ENCODE assay signal across 8 mouse cellular contexts in the genomic region with DNA sequence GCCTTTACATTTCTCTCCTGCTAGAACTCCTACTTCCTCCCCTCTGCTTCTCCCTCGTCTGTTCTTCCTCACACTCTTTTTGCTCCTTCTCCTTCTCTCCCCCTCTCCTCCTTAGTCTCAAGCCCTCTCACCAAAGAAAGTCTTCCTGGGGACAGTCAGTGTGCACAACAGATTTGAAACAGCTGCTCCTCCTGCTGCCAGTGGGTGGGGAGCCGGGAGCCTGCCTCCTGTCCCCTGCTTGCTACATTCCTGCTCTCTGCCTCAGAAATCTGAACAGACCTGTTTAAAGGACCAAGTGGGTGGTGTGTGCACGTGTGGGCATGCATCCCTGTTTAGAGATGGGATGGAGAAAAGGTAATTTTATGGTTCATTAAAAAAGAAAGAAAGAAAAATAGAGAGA.
A peak's percentile ranks its signal among the peaks of the same experiment; 100 is the strongest.
DNase-seq lines count a peak whose midpoint lies in the region; ATAC-seq and TF ChIP-seq lines count a peak whose summit lies in the region.

No protein-coding gene starts in this region.

- WGBS in lung, embryonic 15.5 days, result 0% methylated on average over 3 of the region's 3 CpGs
- 22% methylated on average over 3 of the region's 3 CpGs for WGBS in lung, adult 2 months
- 1% methylated on average over 3 of the region's 3 CpGs for WGBS in midbrain, embryonic 16.5 days

- H3K4me2 ChIP-seq in lung, embryonic 15.5 days, result no peak overlapping the region
- no peak overlapping the region for H3K4me2 ChIP-seq in midbrain, embryonic 16.5 days (ENCODE audit: low read length)

- no peaks in the 10 kb centered on the region for H3K27me3 ChIP-seq in lung, embryonic 15.5 days
- no peaks in the 10 kb centered on the region for H3K27me3 ChIP-seq in midbrain, embryonic 16.5 days (ENCODE audit: control insufficient read depth, insufficient read depth, low read depth, low read length)

- peak overlapping the region; percentile 49 for H3K27ac ChIP-seq in lung, embryonic 15.5 days
- no peak overlapping the region for H3K27ac ChIP-seq in midbrain, embryonic 16.5 days (ENCODE audit: low read length)

- DNase-seq in lung, adult 2 months, result no peak
- peak; percentile 59 to 66 for DNase-seq in frontal cortex, adult 2 months (ENCODE audit: extremely low spot score in 1 of 2, low spot score in 1 of 2)
- peak; percentile 57 to 69 for DNase-seq in layer of hippocampus, adult 8-10 months (ENCODE audit: low spot score in 2 of 2)
- DNase-seq in urinary bladder, postnatal 36 days (ENCODE audit: low spot score in 2 of 2), result peak; percentile 44 to 66
- DNase-seq in natural killer cell, adult 2 months (ENCODE audit: low spot score in 2 of 2), result no peak
- DNase-seq in B cell, adult 2 months, result no peak

- TF ChIP-seq CTCF in lung, adult 2 months (IDR thresholded peaks at IDR 0.05; ENCODE audit: insufficient read depth, low read length), result no peak

- ATAC-seq in lung, embryonic 15.5 days (ENCODE audit: borderline replicate concordance, extremely low read depth, low FRiP score, low TSS enrichment), result peak; percentile 78; the same call in 1 of the 2 replicates
- 0 out of 2 replicates have a peak, but pooled peaks have one; percentile 18 for ATAC-seq in midbrain, embryonic 16.5 days

- H3K9ac ChIP-seq in lung, embryonic 15.5 days, result no peak overlapping the region
- no peak overlapping the region for H3K9ac ChIP-seq in midbrain, embryonic 16.5 days (ENCODE audit: low read depth, low read length)

- no peaks in the 10 kb centered on the region for H3K36me3 ChIP-seq in lung, embryonic 15.5 days
- H3K36me3 ChIP-seq in midbrain, embryonic 16.5 days (ENCODE audit: control insufficient read depth, insufficient read depth, low read length), result no peaks in the 10 kb centered on the region

- H3K4me1 ChIP-seq in lung, embryonic 15.5 days, result peaks cover 25% of the 10 kb centered on the region
- H3K4me1 ChIP-seq in lung, adult 2 months (ENCODE audit: control insufficient read depth, insufficient read depth, low read length), result no peaks in the 10 kb centered on the region
- H3K4me1 ChIP-seq in midbrain, embryonic 16.5 days (ENCODE audit: control insufficient read depth, insufficient read depth, low read length), result peaks cover 10% of the 10 kb centered on the region; the same call in 1 of the 2 replicates

- no peak for TF ChIP-seq POLR2A in lung, adult 2 months (IDR thresholded peaks at IDR 0.05; ENCODE audit: borderline replicate concordance, extremely low read depth, low read depth, low read length)

- H3K4me3 ChIP-seq in lung, embryonic 15.5 days, result no peak overlapping the region
- H3K4me3 ChIP-seq in lung, adult 2 months (replicated peaks; ENCODE audit: extremely low read depth, low read depth, low read length), result no peak overlapping the region
- no peak overlapping the region for H3K4me3 ChIP-seq in midbrain, embryonic 16.5 days (ENCODE audit: low read depth, low read length)

- H3K9me3 ChIP-seq in lung, embryonic 15.5 days, result no peaks in the 10 kb centered on the region
- H3K9me3 ChIP-seq in midbrain, embryonic 16.5 days (replicated peaks; ENCODE audit: control insufficient read depth, low read length, poor library complexity, severe bottlenecking), result no peaks in the 10 kb centered on the region

Comparison
In these comparisons a context has a peak if more than half of its experiments do, and no peak if none do; other contexts are left out.
1. DNase-seq: peak in frontal cortex, adult 2 months (2 of 2), layer of hippocampus, adult 8-10 months (2 of 2) and urinary bladder, postnatal 36 days (2 of 2); none in lung, adult 2 months (single experiment), natural killer cell, adult 2 months (0 of 2) and B cell, adult 2 months (0 of 2).